Mouse (Mus musculus) kidney, adult 2 months (tissue): ENCODE results near the gene Slc9a8. TPM values are rescaled to one million over a fixed set of nuclear protein-coding genes. Genes with fewer than 3 reads are reported as not detected.

Experiments
- DNase-seq: peaks from one replicate; pipeline ENCODE4 v3.0.0; 2021
- H3K27ac ChIP-seq: fragments of 200-500 bp; 2 replicates; pipeline ENCODE4 v1.5.1; 2012; ENCODE audit warnings: low read depth, low read length, control low read depth, inconsistent platforms; ENCODE audit not compliant: insufficient read depth
- H3K27me3 ChIP-seq: fragments of 200-500 bp; replicated peaks from 2 replicates; pipeline ENCODE4 v1.6.1; 2012; ENCODE audit warnings: mild to moderate bottlenecking, moderate library complexity, low read length, inconsistent platforms; ENCODE audit not compliant: control insufficient read depth, insufficient read depth
- H3K36me3 ChIP-seq: fragments of 200-500 bp; 2 replicates; pipeline ENCODE4 v1.6.1; 2012; ENCODE audit warnings: mild to moderate bottlenecking, moderate library complexity, low read length, inconsistent platforms; ENCODE audit not compliant: control insufficient read depth, insufficient read depth
- H3K4me1 ChIP-seq: fragments of 200-500 bp; 2 replicates; pipeline ENCODE4 v1.6.1; 2011; ENCODE audit warnings: low read length; ENCODE audit not compliant: control insufficient read depth, insufficient read depth
- H3K4me3 ChIP-seq: fragments of 200-500 bp; 2 replicates; pipeline ENCODE4 v1.5.1; 2011; ENCODE audit warnings: mild to moderate bottlenecking, low read depth, low read length, control low read depth; ENCODE audit not compliant: insufficient read depth
- CTCF ChIP-seq: fragments of 200-500 bp; conservative IDR thresholded peaks from 2 replicates; pipeline ENCODE4 v1.5.1; 2011; ENCODE audit warnings: low read depth, mild to moderate bottlenecking, control low read depth, low read length, moderate library complexity, mixed read lengths; ENCODE audit not compliant: insufficient read depth, insufficient read length
- POLR2A ChIP-seq: fragments of 200-500 bp; IDR thresholded peaks from one replicate; pipeline ENCODE4 v1.6.1; 2011; ENCODE audit warnings: low read depth, low read length, control low read depth
- WGBS: fragments of 180-500 bp; shearing (Covaris S2); methylation state at CpG from one replicate; pipeline ENCODE4 v1.1.7; 2018; 5-methylcytosine and 5-hydroxymethylcytosine counted together
- polyA plus RNA-seq: library from polyadenylated mRNA; depleted of rRNA; stranded (reverse); fragments of >200 nt; gene quantifications from 2 replicates; pipeline ENCODE4 v1.2.3, GENCODE M21; 2012

Slc9a8 gene
- polyA plus RNA-seq, 1 experiment: 226 TPM

- H3K27ac ChIP-seq: peak within 1 kb of the TSS; percentile 93
- no peak for TF ChIP-seq CTCF
- peak; percentile 43 for TF ChIP-seq POLR2A
- no peaks in the 10 kb centered on the region for H3K36me3 ChIP-seq
- 1% methylated on average over 63 of the region's 63 CpGs for WGBS
- H3K4me3 ChIP-seq: peak within 1 kb of the TSS; percentile 60
- DNase-seq: peak; percentile 96
- peaks cover 12% of the 10 kb centered on the region for H3K4me1 ChIP-seq
- no peaks in the 10 kb centered on the region for H3K27me3 ChIP-seq
Observed at GRCm38 (mm10) chr2:167492713-167493636, 71.5 kb downstream of the Slc9a8 start, which contains the start of gene Spata2. Spata2 (minus strand) TSS chr2:167492887.

- peaks cover 6% of the 10 kb centered on the region; the same call in 1 of the 2 replicates for H3K4me1 ChIP-seq
Observed at GRCm38 (mm10) chr2:167496437-167496836, 74.9 kb downstream of the Slc9a8 start.

GRCm38 (mm10) chr2:167497272-167497671 is 75.8 kb downstream of the Slc9a8 start:
- TF ChIP-seq POLR2A (no peak), CTCF (peak; percentile 71)
- 79% methylated on average over 5 of the region's 5 CpGs for WGBS
- peak; percentile 70 for DNase-seq
- H3K4me3 ChIP-seq: no peak overlapping the region
- no peak overlapping the region for H3K27ac ChIP-seq
- H3K4me1 ChIP-seq: 0 out of 2 replicates have a peak, but pooled peaks cover 3% of the 10 kb centered on the region
- H3K27me3 ChIP-seq: no peaks in the 10 kb centered on the region
- no peaks in the 10 kb centered on the region for H3K36me3 ChIP-seq

More at GRCm38 (mm10) chr2:167496437-167496836, 74.9 kb downstream of the Slc9a8 start:
- Histone ChIP-seq H3K27me3 (no peaks in the 10 kb centered on the region), H3K4me3 (no peak overlapping the region), H3K36me3 (no peaks in the 10 kb centered on the region), H3K27ac (no peak overlapping the region)
- TF ChIP-seq POLR2A (no peak), CTCF (no peak)
- DNase-seq: peak; percentile 32
- 78% methylated on average over 7 of the region's 7 CpGs for WGBS

GRCm38 (mm10) chr2:167502554-167503252 is 81.2 kb downstream of the Slc9a8 start:
- peak overlapping the region; percentile 89 for H3K4me3 ChIP-seq
- H3K27me3 ChIP-seq: no peaks in the 10 kb centered on the region
- 39% methylated on average over 13 of the region's 13 CpGs for WGBS
- H3K27ac ChIP-seq: peak overlapping the region; percentile 94
- no peak for TF ChIP-seq CTCF
- no peak for TF ChIP-seq POLR2A
- H3K36me3 ChIP-seq: no peaks in the 10 kb centered on the region
- peaks cover 14% of the 10 kb centered on the region; the same call in 1 of the 2 replicates for H3K4me1 ChIP-seq
- no peak for DNase-seq

- no peak for TF ChIP-seq CTCF
- TF ChIP-seq POLR2A: no peak
- Histone ChIP-seq H3K27me3 (no peaks in the 10 kb centered on the region), H3K4me1 (peaks cover 14% of the 10 kb centered on the region; the same call in 1 of the 2 replicates), H3K36me3 (no peaks in the 10 kb centered on the region), H3K4me3 (peak overlapping the region; percentile 89), H3K27ac (peak overlapping the region; percentile 94)
- WGBS: under 1% methylated on average over 85 of the region's 85 CpGs
- DNase-seq: peak; percentile 91
Observed at GRCm38 (mm10) chr2:167503253-167503895, 81.9 kb downstream of the Slc9a8 start.

GRCm38 (mm10) chr2:167503896-167504349 is 82.4 kb downstream of the Slc9a8 start:
- TF ChIP-seq CTCF: no peak
- TF ChIP-seq POLR2A: no peak
- Histone ChIP-seq H3K4me3 (peak overlapping the region; percentile 89), H3K4me1 (peaks cover 14% of the 10 kb centered on the region; the same call in 1 of the 2 replicates), H3K27me3 (no peaks in the 10 kb centered on the region), H3K27ac (peak overlapping the region; percentile 74), H3K36me3 (no peaks in the 10 kb centered on the region)
- WGBS: 0% methylated on average over 32 of the region's 32 CpGs
- peak; percentile 93 for DNase-seq
